20 mouse cellular contexts compared by ENCODE assay signal in genomic region chr8:84545522-84545921, GRCm38 (mm10).
DNase-seq lines count a peak whose midpoint lies in the region; ATAC-seq and TF ChIP-seq lines count a peak whose summit lies in the region.
"Had no signal": no experiment of that assay in that cellular context is flagged by ENCODE, and none has a peak within 500 bp of the region (broad histone marks: within the 10 kb centered on the region; RNA-seq: fewer than 3 reads in every experiment).

No protein-coding gene starts in this region.

- no peaks in the 10 kb centered on the region for H3K79me2 ChIP-seq in heart, adult 2 months (replicated peaks; ENCODE audit: control insufficient read depth, insufficient read depth, low read length)

- no peak overlapping the region for H3K9ac ChIP-seq in heart, embryonic 13.5 days
- no peak overlapping the region for H3K9ac ChIP-seq in heart, adult 2 months (ENCODE audit: low read depth, low read length)
- no peak overlapping the region for H3K9ac ChIP-seq in kidney, embryonic 14.5 days (ENCODE audit: low read depth, low read length)
- H3K9ac ChIP-seq: forebrain, postnatal 0 days; hindbrain, embryonic 12.5 days; limb, embryonic 15.5 days; lung, embryonic 15.5 days had no signal

- TF ChIP-seq CTCF in heart, adult 2 months (IDR thresholded peaks at IDR 0.05), result no peak
- no peak for TF ChIP-seq CTCF in G1E (IDR thresholded peaks at IDR 0.05; ENCODE audit: low read depth, low read length)

- no peak for TF ChIP-seq EP300 in heart, adult 2 months (IDR thresholded peaks at IDR 0.05; ENCODE audit: insufficient read depth, low read depth, low read length)

- H3K4me1 ChIP-seq in heart, embryonic 13.5 days, result peaks cover 21% of the 10 kb centered on the region
- H3K4me1 ChIP-seq in heart, adult 2 months (ENCODE audit: control insufficient read depth, insufficient read depth, low read length), result no peaks in the 10 kb centered on the region
- H3K4me1 ChIP-seq in G1E (ENCODE audit: insufficient read depth, low read depth, low read length), result peaks cover 38% of the 10 kb centered on the region
- no peaks in the 10 kb centered on the region for H3K4me1 ChIP-seq in kidney, embryonic 14.5 days (ENCODE audit: control insufficient read depth, insufficient read depth, low read length)
- H3K4me1 ChIP-seq: hindbrain, embryonic 12.5 days; lung, embryonic 15.5 days; midbrain, embryonic 10.5 days had no signal

- H3K4me3 ChIP-seq in heart, embryonic 13.5 days, result no peak overlapping the region
- H3K4me3 ChIP-seq in heart, adult 2 months, result no peak overlapping the region
- peak overlapping the region; percentile 50; the same call in 1 of the 2 replicates for H3K4me3 ChIP-seq in G1E (ENCODE audit: low read depth, low read length)
- H3K4me3 ChIP-seq in kidney, embryonic 14.5 days (ENCODE audit: low read length), result no peak overlapping the region
- H3K4me3 ChIP-seq: hindbrain, embryonic 12.5 days; limb, embryonic 15.5 days; lung, embryonic 15.5 days; midbrain, embryonic 10.5 days had no signal

- peak overlapping the region; percentile 48 for H3K27ac ChIP-seq in heart, embryonic 13.5 days (replicated peaks)
- no peak overlapping the region for H3K27ac ChIP-seq in heart, adult 2 months
- H3K27ac ChIP-seq in kidney, embryonic 14.5 days (ENCODE audit: low read depth, low read length), result no peak overlapping the region
- H3K27ac ChIP-seq: hindbrain, embryonic 12.5 days; limb, embryonic 15.5 days; lung, embryonic 15.5 days; macrophage; midbrain, embryonic 10.5 days had no signal

- H3K36me3 ChIP-seq in heart, embryonic 13.5 days, result no peaks in the 10 kb centered on the region
- no peaks in the 10 kb centered on the region for H3K36me3 ChIP-seq in heart, adult 2 months (ENCODE audit: control insufficient read depth, insufficient read depth, low read length)
- H3K36me3 ChIP-seq in G1E (replicated peaks), result no peaks in the 10 kb centered on the region
- no peaks in the 10 kb centered on the region for H3K36me3 ChIP-seq in kidney, embryonic 14.5 days (ENCODE audit: control insufficient read depth, insufficient read depth, low read length)
- H3K36me3 ChIP-seq: limb, embryonic 15.5 days; lung, embryonic 15.5 days had no signal

- intact Hi-C loops in heart, adult 2 months (cut with DNase I), result no loop called here

- TF ChIP-seq POLR2A in heart, adult 2 months (IDR thresholded peaks at IDR 0.05; ENCODE audit: insufficient read depth, low read depth, low read length), result no peak

- H3K27me3 ChIP-seq in heart, embryonic 13.5 days (replicated peaks), result no peaks in the 10 kb centered on the region
- no peaks in the 10 kb centered on the region for H3K27me3 ChIP-seq in heart, adult 2 months (ENCODE audit: control insufficient read depth, insufficient read depth, low read length)
- no peaks in the 10 kb centered on the region; the same call in 1 of the 2 replicates for H3K27me3 ChIP-seq in G1E (ENCODE audit: insufficient read depth, low read length)
- no peaks in the 10 kb centered on the region for H3K27me3 ChIP-seq in kidney, embryonic 14.5 days (ENCODE audit: control insufficient read depth, insufficient read depth, low read length)
- H3K27me3 ChIP-seq: hindbrain, embryonic 12.5 days; limb, embryonic 15.5 days; lung, embryonic 15.5 days had no signal

- ATAC-seq in heart, embryonic 13.5 days (ENCODE audit: extremely low read depth, insufficient number of reproducible peaks, low FRiP score, low TSS enrichment), result no peak
- ATAC-seq in G1E (ENCODE audit: extremely low read depth, insufficient number of reproducible peaks, low FRiP score, poor library complexity, severe bottlenecking), result no peak
- ATAC-seq in erythroid progenitor cell, adult 5-6 weeks (replicated peaks; ENCODE audit: low FRiP score, poor library complexity, severe bottlenecking), result 0 out of 2 replicates have a peak, but pooled peaks have one; percentile 7
- ATAC-seq in kidney, embryonic 14.5 days (ENCODE audit: low FRiP score, low TSS enrichment), result no peak
- ATAC-seq: forebrain, postnatal 0 days; inflammation-experienced regulatory T-cells, adult 6 months had no signal

- H3K4me2 ChIP-seq in heart, embryonic 13.5 days, result no peak overlapping the region
- no peak overlapping the region for H3K4me2 ChIP-seq in kidney, embryonic 14.5 days (replicated peaks; ENCODE audit: low read depth, low read length)
- H3K4me2 ChIP-seq: hindbrain, embryonic 12.5 days; limb, embryonic 15.5 days; lung, embryonic 15.5 days had no signal

- WGBS in heart, embryonic 13.5 days, result 8% methylated on average over 3 of the region's 3 CpGs
- 27% methylated on average over 3 of the region's 3 CpGs for WGBS in heart, adult 2 months
- 69% methylated on average over 3 of the region's 3 CpGs for WGBS in kidney, embryonic 14.5 days

- DNase-seq in heart, adult 2 months, result no peak
- DNase-seq in ES-CJ7 (ENCODE audit: low read depth, low spot score), result peak; percentile 40
- DNase-seq in G1E (ENCODE audit: low spot score), result no peak
- no peak for DNase-seq in embryo, embryonic 11 days
- DNase-seq: adrenal gland, postnatal 14 days; cerebellum, adult 18-20 months; forebrain, postnatal 0 days; kidney, adult 2 months; kidney, postnatal 14 days; right cerebral cortex, postnatal 4 days; thymus, adult 2 months had no signal

- H3K9me3 ChIP-seq in heart, embryonic 13.5 days, result no peaks in the 10 kb centered on the region
- H3K9me3 ChIP-seq in G1E (replicated peaks), result no peaks in the 10 kb centered on the region
- no peaks in the 10 kb centered on the region for H3K9me3 ChIP-seq in kidney, embryonic 14.5 days (ENCODE audit: control insufficient read depth, low read length)
- H3K9me3 ChIP-seq: hindbrain, embryonic 12.5 days; limb, embryonic 15.5 days; lung, embryonic 15.5 days; midbrain, embryonic 10.5 days had no signal
